Mouse (Mus musculus): Measurements from ENCODE around the gene Gm20388.

GRCm38 (mm10) chr8:122329072-122329471 is 2418.4 kb downstream of the Gm20388 start:
- TF ChIP-seq POLR2A (IDR thresholded peaks at IDR 0.05; ENCODE audit: borderline replicate concordance, control insufficient read depth, low read depth, low read length) (no peak), CTCF (IDR thresholded peaks at IDR 0.05; ENCODE audit: control insufficient read depth, insufficient read depth, low read length) (no peak)

Measured in bone marrow, adult 2 months (tissue).